Mouse (Mus musculus) myocyte (in vitro differentiated cells): ENCODE results near the gene Pard3. TPM values are rescaled to one million over a fixed set of nuclear protein-coding genes. Genes with fewer than 3 reads are reported as not detected.

ENCODE experiments used
- H3K27me3 ChIP-seq: one replicate; pipeline ENCODE4 v1.6.1; 2011; ENCODE audit not compliant: control insufficient read depth, insufficient read depth, insufficient read length
- H3K36me3 ChIP-seq: one replicate; pipeline ENCODE4 v1.6.1; 2011; ENCODE audit not compliant: control insufficient read depth, insufficient read depth
- H3K4me2 ChIP-seq: one replicate; pipeline ENCODE4 v1.6.1; 2011; ENCODE audit warnings: low read depth, control low read depth
- H3K4me3 ChIP-seq: one replicate; pipeline ENCODE4 v1.5.1; 2011; ENCODE audit warnings: mild to moderate bottlenecking, control low read depth, moderate library complexity
- H3K79me2 ChIP-seq: one replicate; pipeline ENCODE4 v1.6.1; 2011; ENCODE audit not compliant: control insufficient read depth, insufficient read depth
- H3ac ChIP-seq: one replicate; pipeline ENCODE4 v1.6.1; 2011; ENCODE audit not compliant: control insufficient read depth, insufficient read length
- CEBPB ChIP-seq: IDR thresholded peaks from 2 replicates; pipeline ENCODE4 v1.6.1; 2011; ENCODE audit warnings: mild to moderate bottlenecking, moderate library complexity; ENCODE audit not compliant: poor library complexity, insufficient read depth, severe bottlenecking
- MAX ChIP-seq: IDR thresholded peaks from one replicate; pipeline ENCODE4 v1.6.1; 2011; ENCODE audit warnings: low read depth, mild to moderate bottlenecking, control low read depth
- MYOD1 ChIP-seq, 3 experiments: IDR thresholded peaks; one replicate each; pipeline ENCODE4 v1.6.1; 2011; ENCODE audit warnings: control low read depth in 2 of 3, low read depth in 2 of 3, mild to moderate bottlenecking in 2 of 3, moderate library complexity in 1 of 3; ENCODE audit not compliant: insufficient read length in 2 of 3, control insufficient read depth in 1 of 3
- MYOG ChIP-seq, 3 experiments: IDR thresholded peaks; one replicate each; pipeline ENCODE4 v1.6.1; 2011; ENCODE audit warnings: control low read depth in 2 of 3, low read depth in 2 of 3, mild to moderate bottlenecking in 2 of 3; ENCODE audit not compliant: insufficient read length in 2 of 3, control insufficient read depth in 1 of 3, insufficient read depth in 1 of 3
- POLR2A ChIP-seq: IDR thresholded peaks from one replicate; pipeline ENCODE4 v1.6.1; 2011; ENCODE audit warnings: low read depth, mild to moderate bottlenecking, control low read depth, moderate library complexity; ENCODE audit not compliant: insufficient read length
- POLR2AphosphoS2 ChIP-seq: IDR thresholded peaks from one replicate; pipeline ENCODE4 v1.6.1; 2011; ENCODE audit warnings: low read depth, control low read depth; ENCODE audit not compliant: insufficient read length
- REST ChIP-seq: IDR thresholded peaks from one replicate; pipeline ENCODE4 v1.6.1; 2011; ENCODE audit warnings: mild to moderate bottlenecking, control low read depth, moderate library complexity; ENCODE audit not compliant: insufficient read depth, insufficient read length
- SRF ChIP-seq: IDR thresholded peaks from one replicate; pipeline ENCODE4 v1.6.1; 2011; ENCODE audit warnings: low read depth; ENCODE audit not compliant: control insufficient read depth, insufficient read length
- TCF12 ChIP-seq: IDR thresholded peaks from one replicate; pipeline ENCODE4 v1.6.1; 2011; ENCODE audit warnings: mild to moderate bottlenecking, control low read depth; ENCODE audit not compliant: poor library complexity, insufficient read depth, severe bottlenecking
- TCF3 ChIP-seq: IDR thresholded peaks from one replicate; pipeline ENCODE4 v1.6.1; 2011; ENCODE audit warnings: low read depth, control low read depth; ENCODE audit not compliant: insufficient read length
- USF1 ChIP-seq: IDR thresholded peaks from one replicate; pipeline ENCODE4 v1.6.1; 2011; ENCODE audit warnings: low read depth, mild to moderate bottlenecking, control low read depth, moderate library complexity
- polyA plus RNA-seq: library from polyadenylated mRNA; unstranded; fragments of >200 nt; fragmentation: generic; extraction: Trizol; gene quantifications from one replicate; pipeline ENCODE4 v1.2.1, GENCODE M21; 2012; ENCODE audit warnings: missing spikeins

Pard3 gene
- polyA plus RNA-seq, 1 experiment, result 24.3 TPM

GRCm38 (mm10) chr8:127638232-127639087, 574.8 kb downstream of the Pard3 start:
- no peaks in the 10 kb centered on the region for H3K36me3 ChIP-seq
- TF ChIP-seq TCF3, result peak; percentile 36
- peak; percentile 71 for TF ChIP-seq CEBPB
- no peak for TF ChIP-seq POLR2A
- peak in 2 of 3 experiments; percentile 76 to 81 for TF ChIP-seq MYOD1 (IDR thresholded peaks at IDR 0.05; ENCODE audit: control insufficient read depth in 1 of 3, insufficient read length in 2 of 3, low read depth in 2 of 3)
- TF ChIP-seq MYOG (IDR thresholded peaks at IDR 0.05; ENCODE audit: control insufficient read depth in 1 of 3, insufficient read depth in 1 of 3, insufficient read length in 2 of 3, low read depth in 2 of 3), result peak; percentile 25 to 84 (median 47)
- no peak for TF ChIP-seq POLR2AphosphoS2
- TF ChIP-seq TCF12, result peak; percentile 24
- no peaks in the 10 kb centered on the region for H3K79me2 ChIP-seq
- peak overlapping the region; percentile 82 for H3K4me2 ChIP-seq
- H3K4me3 ChIP-seq, result peak overlapping the region; percentile 3
- no peaks in the 10 kb centered on the region for H3K27me3 ChIP-seq
- no peak overlapping the region for H3ac ChIP-seq

DNA sequence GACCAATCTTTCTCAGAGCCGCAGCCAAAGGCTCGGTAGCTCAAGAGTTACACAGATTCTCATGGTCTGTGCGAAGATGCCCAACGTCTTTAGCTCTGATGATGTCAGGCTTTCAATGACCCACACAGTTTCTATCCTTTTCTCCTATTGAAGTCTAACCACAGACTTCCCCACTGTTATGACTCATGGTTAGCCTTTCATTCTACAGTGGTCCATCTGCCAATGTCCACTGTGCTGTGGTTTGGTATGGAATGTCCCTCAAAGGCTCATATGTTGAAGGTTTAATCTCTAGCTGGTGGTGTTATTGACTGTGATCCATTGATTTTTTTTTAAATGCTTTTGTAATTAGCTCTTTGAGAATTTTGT, 575.4 kb downstream of the Pard3 start:
- no peak overlapping the region for H3ac ChIP-seq
- H3K4me3 ChIP-seq, result peak overlapping the region; percentile 3
- no peaks in the 10 kb centered on the region for H3K36me3 ChIP-seq
- peak overlapping the region; percentile 82 for H3K4me2 ChIP-seq
- TF ChIP-seq MAX (no peak), MYOD1 (IDR thresholded peaks at IDR 0.05; ENCODE audit: control insufficient read depth in 1 of 3, insufficient read length in 2 of 3, low read depth in 2 of 3) (peak; percentile 6 to 65 (median 49))
- no peaks in the 10 kb centered on the region for H3K79me2 ChIP-seq
- no peaks in the 10 kb centered on the region for H3K27me3 ChIP-seq

GRCm38 (mm10) chr8:127655559-127655958, 591.9 kb downstream of the Pard3 start:
- Histone ChIP-seq H3K36me3 (no peaks in the 10 kb centered on the region), H3K4me2 (no peak overlapping the region), H3K4me3 (no peak overlapping the region), H3ac (no peak overlapping the region), H3K27me3 (no peaks in the 10 kb centered on the region), H3K79me2 (no peaks in the 10 kb centered on the region)
- TF ChIP-seq POLR2AphosphoS2 (no peak), MYOG (IDR thresholded peaks at IDR 0.05; ENCODE audit: control insufficient read depth in 1 of 3, insufficient read depth in 1 of 3, insufficient read length in 2 of 3, low read depth in 2 of 3) (no peak), POLR2A (no peak), USF1 (no peak), MAX (no peak), MYOD1 (IDR thresholded peaks at IDR 0.05; ENCODE audit: control insufficient read depth in 1 of 3, insufficient read length in 2 of 3, low read depth in 2 of 3) (no peak), CEBPB (no peak), SRF (no peak), REST (no peak), TCF12 (no peak)

Other genes with a start within 250 kb of the Pard3 start
- 327 TPM for gene Tomm20, start 118.0 kb upstream of the Pard3 start, polyA plus RNA-seq
- 4.9 TPM for gene Rbm34, start 92.8 kb upstream of the Pard3 start, polyA plus RNA-seq